Mouse (Mus musculus) retina, postnatal 7 days (tissue): ENCODE data around the gene Rbm18.

Experiments used
- DNase-seq: peaks from one replicate; pipeline ENCODE4 v3.0.0-alpha.2; 2012; ENCODE audit warnings: low read depth, low spot score

Gene Rbm18

DNA sequence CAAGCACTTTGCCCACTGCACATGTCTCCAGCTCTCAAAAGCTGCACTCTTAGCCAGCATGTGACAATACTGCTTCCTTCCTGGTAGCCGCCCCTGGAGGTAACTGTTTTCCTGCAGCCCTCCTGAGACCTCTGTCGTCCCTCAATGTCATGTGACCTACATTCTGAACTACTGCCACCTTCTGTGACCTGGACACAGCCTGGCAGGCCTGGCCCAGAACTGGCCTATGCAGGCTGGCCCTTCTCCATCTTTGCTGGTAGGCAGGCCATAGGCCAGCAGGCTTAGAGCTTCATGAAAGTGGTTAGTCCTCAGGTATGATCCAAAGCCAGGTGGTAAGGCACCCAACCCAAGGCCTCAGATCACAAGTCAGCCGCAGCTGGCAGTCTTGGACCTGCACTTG, 62.8 kb downstream of the Rbm18 start:
- DNase-seq: no peak

DNA sequence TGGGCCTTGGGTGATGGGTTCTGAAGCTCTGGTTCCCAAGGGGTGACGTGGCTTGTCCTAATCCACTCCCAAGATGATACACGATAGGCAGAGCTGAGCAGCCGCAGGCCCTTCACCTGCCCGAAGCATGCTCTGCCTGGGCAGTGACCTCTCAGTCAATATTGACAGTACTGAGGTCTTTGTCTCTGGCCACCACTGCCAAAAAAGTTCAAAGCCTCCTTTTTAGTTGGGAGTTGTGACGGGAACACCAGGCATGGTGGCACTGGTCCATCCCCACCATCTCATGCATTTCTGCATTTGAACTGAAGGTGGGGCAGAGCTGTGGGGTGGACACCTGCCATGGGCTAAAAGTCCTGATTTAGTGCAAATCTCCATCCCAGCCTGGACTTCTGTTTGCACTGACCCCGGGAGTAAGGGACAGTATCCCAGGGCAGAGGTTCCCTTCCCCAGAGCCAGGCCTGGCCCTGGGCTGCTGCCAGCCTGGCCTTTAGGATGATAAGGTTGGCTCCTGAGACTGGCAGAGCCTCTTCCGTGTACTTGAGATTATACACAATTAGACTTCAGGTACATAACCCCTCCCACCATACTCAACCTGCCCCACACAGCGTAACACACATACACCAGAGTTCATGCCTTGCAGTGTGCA, 64.8 kb downstream of the Rbm18 start:
- DNase-seq: no peak

DNA sequence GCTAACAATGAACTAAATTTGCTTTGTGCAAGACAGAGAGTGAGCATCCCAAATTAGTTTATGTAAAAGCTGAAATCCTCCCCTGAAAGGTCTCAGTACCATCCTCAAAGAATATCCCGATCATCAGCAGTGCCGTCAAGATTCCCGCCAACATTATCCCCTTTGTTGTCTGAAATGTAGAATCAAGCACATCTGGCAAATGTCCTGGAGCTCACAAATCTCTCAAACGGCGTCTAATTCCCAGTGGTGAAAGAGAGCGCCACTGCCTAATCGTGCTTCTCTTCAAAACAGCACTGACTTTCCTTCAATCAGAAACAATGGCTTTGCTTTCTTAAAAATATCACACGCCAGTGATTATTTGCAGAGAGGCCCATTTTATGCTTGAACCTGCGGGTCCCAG, 69.4 kb downstream of the Rbm18 start:
- DNase-seq: no peak
